Mouse (Mus musculus): ENCODE measurements around the gene Cblb. TPM values are rescaled to one million over a fixed set of nuclear protein-coding genes. Genes with fewer than 3 reads are reported as not detected.

Cblb gene
- total RNA-seq (2014; fragmentation: Nextera tagmentation) (19.9 and 21.9 TPM in 2 replicates), total RNA-seq (2017) (8.8 and 10.2 TPM in 2 replicates)

GRCm38 (mm10) chr16:52031091-52031689, at the start of gene Cblb:
Gene Cblb, plus strand, starts transcription at chr16:52031225.
- ATAC-seq (replicated peaks; ENCODE audit: low FRiP score, low TSS enrichment, poor library complexity, severe bottlenecking): peak; percentile 97

DNA sequence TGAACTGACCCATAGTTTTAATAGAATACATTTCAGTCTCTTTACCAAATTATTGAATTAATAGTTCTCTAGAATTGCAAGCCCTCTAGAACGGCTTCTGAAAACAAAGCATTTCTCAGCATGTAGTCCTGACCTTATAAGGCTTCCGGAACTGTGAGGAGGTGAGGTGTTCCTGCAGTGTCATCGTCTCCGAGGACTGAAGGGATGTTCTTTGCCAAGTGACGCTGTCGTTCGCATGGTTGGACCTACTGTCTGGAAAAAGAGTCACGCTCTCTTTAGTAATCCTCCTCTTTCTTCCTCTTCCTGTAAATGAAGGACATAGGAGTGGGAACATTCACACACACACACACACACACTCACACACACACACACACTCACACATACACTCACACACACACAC, 45.6 kb upstream of the Cblb start:
- no peak for ATAC-seq (replicated peaks; ENCODE audit: low FRiP score, low TSS enrichment, poor library complexity, severe bottlenecking)

- no peak for ATAC-seq (replicated peaks; ENCODE audit: low FRiP score, low TSS enrichment, poor library complexity, severe bottlenecking)
These were observed 44.8 kb upstream of the Cblb start for GRCm38 (mm10) chr16:51986207-51986606.

GRCm38 (mm10) chr16:51987085-51987620, 43.9 kb upstream of the Cblb start:
- ATAC-seq (replicated peaks; ENCODE audit: low FRiP score, low TSS enrichment, poor library complexity, severe bottlenecking): no peak

DNA sequence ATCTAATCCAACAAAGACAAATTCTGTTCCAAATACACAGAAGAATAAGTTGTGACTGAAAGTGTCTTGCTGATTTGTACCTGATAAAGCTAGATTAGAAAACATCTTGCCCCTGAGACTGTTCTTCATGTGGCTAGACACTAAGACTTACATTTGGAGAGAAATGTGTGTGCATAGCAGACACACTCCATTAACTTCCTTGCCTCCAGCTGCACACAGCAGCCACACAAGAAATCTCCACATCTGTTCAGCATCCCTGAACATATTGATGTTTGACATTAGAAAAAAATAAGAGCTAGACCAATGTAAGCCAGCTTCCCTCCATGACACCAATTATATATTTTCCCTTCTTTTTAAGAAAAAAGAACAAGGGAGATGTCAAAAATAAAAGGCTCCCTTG, 43.0 kb upstream of the Cblb start:
- no peak for ATAC-seq (replicated peaks; ENCODE audit: low FRiP score, low TSS enrichment, poor library complexity, severe bottlenecking)

DNA sequence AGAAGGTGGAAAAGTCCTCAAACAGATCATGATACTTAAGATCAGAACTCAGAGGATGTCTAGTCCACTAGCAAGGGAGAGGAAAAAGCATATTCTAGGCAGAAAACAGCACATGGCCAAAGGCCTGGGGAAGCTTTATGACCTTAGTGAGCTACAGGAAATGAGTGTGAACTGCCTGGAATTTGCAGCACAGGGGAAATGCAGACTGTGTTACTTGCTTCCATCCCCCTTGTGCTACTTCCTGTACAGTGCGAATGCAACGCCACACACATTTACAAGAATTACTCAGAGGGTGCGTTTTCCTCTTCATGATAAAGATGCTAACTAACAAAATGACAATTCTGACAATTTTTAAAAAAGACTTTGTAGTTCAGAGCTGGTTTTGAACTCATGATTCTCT, 41.8 kb upstream of the Cblb start:
- no peak for ATAC-seq (replicated peaks; ENCODE audit: low FRiP score, low TSS enrichment, poor library complexity, severe bottlenecking)

DNA sequence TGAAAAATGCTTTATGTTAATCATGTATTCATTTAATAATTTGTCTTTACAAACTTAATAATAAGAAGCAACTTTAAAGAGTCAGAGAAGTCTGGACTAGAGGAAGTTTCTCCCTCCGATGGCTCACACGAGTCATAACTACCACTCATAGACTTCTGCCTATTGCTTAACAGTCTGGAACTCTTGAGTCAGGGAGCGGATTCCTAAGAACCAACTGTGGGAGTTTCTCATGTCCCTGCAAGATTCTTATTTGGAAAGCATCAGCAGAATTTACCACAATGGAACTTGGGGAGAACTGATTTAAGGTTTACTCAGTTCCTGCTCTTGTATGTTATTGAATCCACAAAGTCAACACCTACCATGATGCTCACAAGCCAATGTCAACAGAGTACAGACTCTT, 31.0 kb upstream of the Cblb start:
- ATAC-seq (replicated peaks; ENCODE audit: low FRiP score, low TSS enrichment, poor library complexity, severe bottlenecking): no peak

GRCm38 (mm10) chr16:52000801-52001200, 30.2 kb upstream of the Cblb start:
- ATAC-seq (replicated peaks; ENCODE audit: low FRiP score, low TSS enrichment, poor library complexity, severe bottlenecking): no peak

DNA sequence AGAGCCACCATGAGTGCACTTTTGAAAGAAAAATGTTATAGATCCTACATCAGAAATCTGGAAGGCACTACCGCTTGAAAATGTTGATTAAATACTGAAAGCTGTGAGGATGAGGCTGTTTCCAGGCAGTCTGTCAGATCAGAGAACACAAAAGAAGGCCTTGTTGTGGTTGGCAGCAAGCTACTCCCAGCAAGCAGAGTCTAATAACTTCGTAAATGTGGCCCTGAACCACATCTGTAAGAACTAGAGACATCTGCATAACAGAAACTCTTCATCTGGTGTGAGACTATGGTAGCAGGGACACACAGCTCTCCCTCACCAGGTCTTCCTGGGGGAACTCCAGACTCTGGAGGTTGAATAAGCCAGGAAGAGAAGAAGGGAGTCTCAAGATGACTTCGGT, 24.0 kb upstream of the Cblb start:
- no peak for ATAC-seq (replicated peaks; ENCODE audit: low FRiP score, low TSS enrichment, poor library complexity, severe bottlenecking)

- ATAC-seq (replicated peaks; ENCODE audit: low FRiP score, low TSS enrichment, poor library complexity, severe bottlenecking): no peak
These were observed 22.6 kb upstream of the Cblb start for GRCm38 (mm10) chr16:52008471-52008870.

GRCm38 (mm10) chr16:52009421-52009820, 21.6 kb upstream of the Cblb start:
- no peak for ATAC-seq (replicated peaks; ENCODE audit: low FRiP score, low TSS enrichment, poor library complexity, severe bottlenecking)

GRCm38 (mm10) chr16:52012984-52013383, 18.0 kb upstream of the Cblb start:
- no peak for ATAC-seq (replicated peaks; ENCODE audit: low FRiP score, low TSS enrichment, poor library complexity, severe bottlenecking)

- no peak for ATAC-seq (replicated peaks; ENCODE audit: low FRiP score, low TSS enrichment, poor library complexity, severe bottlenecking)
These were observed 17.2 kb upstream of the Cblb start for GRCm38 (mm10) chr16:52013812-52014211.

- no peak for ATAC-seq (replicated peaks; ENCODE audit: low FRiP score, low TSS enrichment, poor library complexity, severe bottlenecking)
These were observed 7.6 kb upstream of the Cblb start for GRCm38 (mm10) chr16:52023417-52023816.

DNA sequence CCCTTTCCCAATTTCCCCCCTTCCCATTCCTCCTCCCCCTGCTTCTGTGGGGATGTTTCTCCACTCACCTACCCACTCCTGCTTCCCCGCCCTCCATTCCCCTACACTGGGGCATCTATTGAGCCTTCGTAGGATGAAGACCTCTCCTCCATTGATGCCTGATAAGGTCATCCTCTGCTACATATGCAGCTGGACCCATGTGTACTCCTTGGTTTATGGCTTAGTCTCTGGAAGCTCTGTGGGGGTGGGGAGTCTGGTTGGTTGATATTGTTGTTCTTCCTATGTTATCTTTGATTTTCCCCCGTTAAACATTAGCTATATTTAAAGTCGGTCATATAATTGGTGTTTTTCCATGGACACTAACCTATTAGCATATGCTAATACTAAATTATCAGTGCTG, 3.7 kb upstream of the Cblb start:
- no peak for ATAC-seq (replicated peaks; ENCODE audit: low FRiP score, low TSS enrichment, poor library complexity, severe bottlenecking)

GRCm38 (mm10) chr16:52029001-52029400, 2.0 kb upstream of the Cblb start:
- no peak for ATAC-seq (replicated peaks; ENCODE audit: low FRiP score, low TSS enrichment, poor library complexity, severe bottlenecking)

DNA sequence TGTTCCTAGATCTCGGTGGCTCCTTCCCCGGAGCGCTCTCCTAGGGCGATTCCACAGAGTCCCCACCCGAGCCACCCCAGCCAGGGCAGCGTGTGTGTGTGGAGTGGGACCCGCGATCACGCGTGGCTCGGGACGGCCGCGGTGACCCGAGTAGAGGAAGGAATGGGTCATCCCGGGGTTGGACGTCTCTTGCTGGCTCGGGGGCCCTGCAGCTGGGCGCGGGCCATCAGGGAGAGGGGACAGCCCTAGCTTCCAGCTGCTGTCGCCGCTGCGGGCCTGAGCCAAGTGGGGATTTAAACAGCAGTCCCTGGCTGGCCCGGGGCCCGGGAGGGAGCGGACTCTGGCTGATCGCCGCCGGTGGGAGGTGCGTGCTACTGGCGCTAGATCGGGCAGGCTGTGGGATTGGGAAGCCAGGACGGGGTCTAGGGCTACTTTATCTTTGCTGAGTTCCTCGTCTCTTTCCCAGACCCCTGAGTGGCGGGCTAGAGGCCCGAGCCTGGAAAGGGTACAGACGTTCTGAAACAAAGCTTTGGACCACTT, 757 bp downstream of the Cblb start:
- ATAC-seq (replicated peaks; ENCODE audit: low FRiP score, low TSS enrichment, poor library complexity, severe bottlenecking): peak; percentile 74

GRCm38 (mm10) chr16:52032376-52033330, 1.6 kb downstream of the Cblb start:
- no peak for ATAC-seq (replicated peaks; ENCODE audit: low FRiP score, low TSS enrichment, poor library complexity, severe bottlenecking)

GRCm38 (mm10) chr16:52033381-52034315, 2.6 kb downstream of the Cblb start:
- ATAC-seq (replicated peaks; ENCODE audit: low FRiP score, low TSS enrichment, poor library complexity, severe bottlenecking): no peak
